Mouse (Mus musculus) stomach, adult 2 months (tissue): ENCODE data around the gene Prmt2. TPM values are rescaled to one million over a fixed set of nuclear protein-coding genes. Genes with fewer than 3 reads are reported as not detected.

ENCODE experiments used
- polyA plus RNA-seq: library from polyadenylated mRNA; depleted of rRNA; stranded (reverse); fragments of >200 nt; gene quantifications from 2 replicates; pipeline ENCODE4 v1.2.3, GENCODE M21; 2012; rRNA removed

Gene Prmt2
- polyA plus RNA-seq, result 11.8 and 15.6 TPM in 2 replicates

DNA sequence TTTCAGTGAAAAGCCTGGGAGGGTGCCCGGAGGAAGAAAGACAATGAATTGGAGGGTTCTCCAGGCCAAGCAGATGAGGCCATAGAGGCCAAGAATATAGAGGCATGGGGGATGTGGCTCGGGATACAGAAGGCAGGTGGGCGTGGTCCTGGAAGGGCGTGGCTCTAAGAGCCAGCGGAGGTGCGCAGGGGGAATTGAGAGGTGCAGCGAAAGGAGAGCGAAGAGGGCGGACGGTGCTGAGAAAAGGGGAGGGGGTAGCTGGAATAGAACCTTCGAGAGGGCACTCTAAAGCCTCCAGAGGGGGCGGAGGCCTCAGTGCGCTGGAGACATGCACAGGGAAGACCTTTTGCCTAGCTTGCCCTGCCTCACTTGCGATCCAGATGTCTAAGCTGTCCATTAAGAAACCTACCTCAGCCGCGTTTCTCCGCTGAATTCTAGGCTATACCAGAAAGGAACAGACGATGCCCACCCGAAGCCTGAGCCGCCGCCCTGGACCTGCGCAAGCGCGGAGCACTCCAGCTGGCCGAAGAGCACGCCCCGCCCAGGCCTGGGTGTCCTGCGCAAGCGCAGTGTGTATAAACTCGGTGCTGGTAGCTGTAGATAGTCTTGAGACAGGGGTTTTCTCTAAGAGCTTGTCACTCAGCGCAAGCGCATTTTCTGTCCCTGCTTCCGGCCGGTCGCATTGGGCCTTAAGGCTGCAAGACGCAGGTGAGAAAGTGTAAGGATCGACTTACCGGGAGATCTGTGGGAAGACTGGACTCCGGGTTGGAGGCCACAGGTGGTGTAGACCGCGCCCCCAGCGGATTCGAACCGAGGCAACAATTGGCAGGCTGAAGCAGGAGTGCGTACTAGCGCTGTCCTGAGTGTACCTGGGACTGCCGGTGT, at the start of gene Prmt2:
Gene Prmt2 (minus strand): TSS at position 525 of the 885 bp plus-strand sequence.

DNA sequence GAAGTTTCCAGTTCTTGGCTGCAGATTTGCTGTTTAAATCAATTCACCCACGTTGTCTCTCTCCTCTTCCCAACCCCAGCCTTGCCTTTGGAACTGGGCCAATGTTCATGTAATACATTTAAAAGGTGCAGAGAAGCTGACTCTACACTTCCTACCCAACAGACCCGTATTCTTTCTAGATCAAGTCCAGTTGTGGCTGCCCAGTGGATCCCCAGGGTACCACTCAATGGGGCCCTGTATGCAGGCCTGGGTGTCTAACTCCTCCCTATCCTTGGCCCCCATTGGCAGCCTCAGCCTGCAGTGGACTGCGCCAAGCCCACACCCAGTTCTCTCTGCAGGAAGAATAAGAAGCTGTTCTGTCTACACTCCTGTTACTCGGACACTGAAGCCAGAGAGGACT, 15.9 kb upstream of the Prmt2 start, which contains the start of gene S100b:
Gene S100b (plus strand): TSS at position 318 of the 400 bp plus-strand sequence.

Other genes starting within 250 kb of the Prmt2 start
- gene Zfp280b, start 205.2 kb downstream of the Prmt2 start, polyA plus RNA-seq, result 1.3 and 1.5 TPM in 2 replicates
- gene Slc5a4b, start 126.9 kb downstream of the Prmt2 start, polyA plus RNA-seq, result 0.02 and 0.04 TPM in 2 replicates
- gene Slc5a4a, start 90.4 kb downstream of the Prmt2 start, polyA plus RNA-seq, result not detected in 2 replicates
- 0.73 and 1.8 TPM in 2 replicates for gene S100b, start 16.0 kb upstream of the Prmt2 start, polyA plus RNA-seq
- 6.3 and 13.0 TPM in 2 replicates for gene Dip2a, start 107.4 kb upstream of the Prmt2 start, polyA plus RNA-seq
- not detected in 2 replicates for gene AC141477.1, start 202.6 kb upstream of the Prmt2 start, polyA plus RNA-seq
- gene Pcnt, start 204.9 kb upstream of the Prmt2 start, polyA plus RNA-seq, result 3.5 TPM in 2 replicates
- gene 2610028H24Rik, start 211.2 kb upstream of the Prmt2 start, polyA plus RNA-seq, result 0.10 and 0.12 TPM in 2 replicates
- gene Mcm3ap, start 231.1 kb upstream of the Prmt2 start, polyA plus RNA-seq, result 4.0 and 5.2 TPM in 2 replicates
- 1.8 and 2.4 TPM in 2 replicates for gene Ybey, start 231.2 kb upstream of the Prmt2 start, polyA plus RNA-seq